Mouse (Mus musculus) heart, adult 2 months (tissue): ENCODE measurements at regions not wholly inside any gene's neighbourhood (a gene's known extent, or its start where the extent isn't known, plus 50 kb on each side); places are given as distances from the start of the nearest gene placed in this dataset.

Experiments
- DNase-seq, 2 experiments: peaks; one replicate each; pipeline ENCODE4 v3.0.0; 2021
- H3K27ac ChIP-seq: fragments of 200-600 bp; 2 replicates; pipeline ENCODE4 v1.8.1; 2022
- H3K27me3 ChIP-seq: fragments of 200-500 bp; 2 replicates; pipeline ENCODE4 v1.6.1; 2012; ENCODE audit warnings: mild to moderate bottlenecking, low read length, inconsistent platforms, mixed read lengths; ENCODE audit not compliant: control insufficient read depth, insufficient read depth
- H3K36me3 ChIP-seq: fragments of 200-500 bp; 2 replicates; pipeline ENCODE4 v1.6.1; 2012; ENCODE audit warnings: low read length, inconsistent platforms; ENCODE audit not compliant: control insufficient read depth, insufficient read depth
- H3K4me1 ChIP-seq: fragments of 200-500 bp; 2 replicates; pipeline ENCODE4 v1.6.1; 2011; ENCODE audit warnings: low read length; ENCODE audit not compliant: control insufficient read depth, insufficient read depth
- H3K4me3 ChIP-seq: fragments of 200-600 bp; 2 replicates; pipeline ENCODE4 v1.8.1; 2022
- H3K79me2 ChIP-seq: fragments of 200-500 bp; replicated peaks from 2 replicates; pipeline ENCODE4 v1.6.1; 2012; ENCODE audit warnings: mild to moderate bottlenecking, inconsistent platforms, low read length, moderate library complexity, mixed read lengths; ENCODE audit not compliant: control insufficient read depth, insufficient read depth
- H3K9ac ChIP-seq: fragments of 200-500 bp; 2 replicates; pipeline ENCODE4 v1.6.1; 2012; ENCODE audit warnings: low read depth, mild to moderate bottlenecking, control low read depth, inconsistent platforms, low read length, mixed read lengths
- CTCF ChIP-seq: fragments of 200-600 bp; IDR thresholded peaks from 2 replicates; pipeline ENCODE4 v1.8.1; 2022; ENCODE audit warnings: antibody characterized with exemption, mild to moderate bottlenecking, moderate library complexity
- EP300 ChIP-seq: fragments of 200-500 bp; IDR thresholded peaks from 2 replicates; pipeline ENCODE4 v1.6.1; 2011; ENCODE audit warnings: low read depth, low read length, control low read depth; ENCODE audit not compliant: insufficient read depth
- POLR2A ChIP-seq: fragments of 200-500 bp; IDR thresholded peaks from 2 replicates; pipeline ENCODE4 v1.6.1; 2011; ENCODE audit warnings: mild to moderate bottlenecking, low read depth, low read length, control low read depth; ENCODE audit not compliant: insufficient read depth
- WGBS: fragments of 180-500 bp; shearing (Covaris S2); methylation state at CpG from one replicate; pipeline ENCODE4 v1.1.7; 2018; 5-methylcytosine and 5-hydroxymethylcytosine counted together
- intact Hi-C: fragments of 180-260 bp; cut with DNase I; formaldehyde crosslinking; loops from one replicate; pipeline ENCODE4 v1.15.1; 2025

DNA sequence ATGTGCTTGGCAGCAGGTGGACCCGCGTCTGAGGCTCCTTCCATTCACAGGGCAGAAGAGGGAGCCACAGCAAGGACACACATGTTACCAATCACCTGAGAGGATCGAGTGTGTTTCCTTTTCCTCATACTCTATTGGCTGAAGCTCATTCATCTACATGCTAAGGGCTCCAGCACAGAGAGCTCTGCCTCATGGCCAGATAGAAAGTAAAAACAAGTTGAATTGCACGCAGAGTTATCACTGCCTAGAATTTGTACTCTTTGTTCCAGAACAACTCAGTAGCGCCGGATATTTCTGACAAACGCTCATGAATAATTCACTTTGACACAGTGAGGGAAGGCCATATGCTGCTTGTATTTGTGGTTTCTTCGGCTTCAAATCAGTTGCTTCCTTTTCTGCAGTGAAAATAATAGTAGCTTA lies 199.9 kb upstream of the Dlgap1 start:
- H3K79me2 ChIP-seq, result no peaks in the 10 kb centered on the region
- TF ChIP-seq EP300 (no peak), CTCF (no peak), POLR2A (no peak)
- no peaks in the 10 kb centered on the region for H3K27me3 ChIP-seq
- no peaks in the 10 kb centered on the region for H3K36me3 ChIP-seq
- no peak overlapping the region for H3K27ac ChIP-seq
- H3K9ac ChIP-seq, result no peak overlapping the region
- no peak for DNase-seq
- WGBS, result 79% methylated on average over 8 of the region's 8 CpGs
- no peak overlapping the region for H3K4me3 ChIP-seq
- intact Hi-C loops, result no loop called here
- H3K4me1 ChIP-seq, result no peaks in the 10 kb centered on the region

DNA sequence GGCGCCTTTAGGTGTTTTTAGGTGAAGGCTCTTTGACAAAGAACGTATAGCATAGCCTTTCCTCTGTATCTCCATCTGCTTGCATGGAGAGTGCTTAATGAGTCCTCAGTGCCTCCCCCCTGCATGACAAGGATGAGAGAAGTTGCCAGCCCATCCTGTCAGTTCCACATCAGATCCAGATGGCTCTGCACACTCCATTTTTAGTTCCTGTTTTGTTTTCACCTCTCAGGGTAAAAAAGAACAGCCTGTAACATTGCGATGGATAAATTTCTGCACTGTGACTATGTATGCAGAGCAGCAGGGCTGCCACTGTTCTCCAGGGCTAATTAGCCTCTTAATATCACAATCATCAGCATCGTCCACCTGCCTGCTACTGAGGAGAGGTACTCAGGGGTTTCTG lies 198.8 kb upstream of the Dlgap1 start:
- H3K27ac ChIP-seq, result no peak overlapping the region
- 61% methylated on average over 4 of the region's 4 CpGs for whole genome bisulfite sequencing
- no peak for TF ChIP-seq POLR2A
- TF ChIP-seq EP300, result no peak
- TF ChIP-seq CTCF, result no peak
- H3K9ac ChIP-seq, result no peak overlapping the region
- no peaks in the 10 kb centered on the region for H3K4me1 ChIP-seq
- H3K79me2 ChIP-seq, result no peaks in the 10 kb centered on the region
- intact Hi-C loops, result no loop called here
- no peak overlapping the region for H3K4me3 ChIP-seq
- no peaks in the 10 kb centered on the region for H3K27me3 ChIP-seq
- H3K36me3 ChIP-seq, result no peaks in the 10 kb centered on the region
- DNase-seq, result no peak

DNA sequence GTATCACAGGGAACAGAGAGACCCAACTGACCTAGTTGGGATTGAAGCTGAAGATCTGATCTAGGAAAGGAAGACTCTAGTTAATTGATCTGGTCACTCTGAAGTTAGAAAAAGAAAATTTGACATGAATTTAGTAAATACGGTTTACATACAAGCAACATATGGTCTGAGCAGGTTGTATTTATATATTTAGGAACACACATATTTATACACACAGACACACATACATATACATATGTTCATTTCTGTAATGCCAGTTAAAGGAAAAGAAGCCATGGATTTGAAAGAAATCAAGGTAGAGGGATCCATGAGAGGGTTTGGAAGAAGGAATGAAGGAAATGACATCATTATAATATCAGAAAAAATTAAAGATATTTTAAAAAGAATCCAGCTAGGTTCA lies 187.7 kb upstream of the Dlgap1 start:
- WGBS, result 76% methylated on average over 1 of the region's 1 CpGs
- DNase-seq, result no peak
- H3K9ac ChIP-seq, result no peak overlapping the region
- TF ChIP-seq POLR2A, result no peak
- no peak for TF ChIP-seq CTCF
- no peak for TF ChIP-seq EP300
- H3K79me2 ChIP-seq, result no peaks in the 10 kb centered on the region
- H3K4me1 ChIP-seq, result no peaks in the 10 kb centered on the region
- no peaks in the 10 kb centered on the region for H3K36me3 ChIP-seq
- intact Hi-C loops, result no loop called here
- H3K4me3 ChIP-seq, result no peak overlapping the region
- no peak overlapping the region for H3K27ac ChIP-seq
- H3K27me3 ChIP-seq, result no peaks in the 10 kb centered on the region

DNA sequence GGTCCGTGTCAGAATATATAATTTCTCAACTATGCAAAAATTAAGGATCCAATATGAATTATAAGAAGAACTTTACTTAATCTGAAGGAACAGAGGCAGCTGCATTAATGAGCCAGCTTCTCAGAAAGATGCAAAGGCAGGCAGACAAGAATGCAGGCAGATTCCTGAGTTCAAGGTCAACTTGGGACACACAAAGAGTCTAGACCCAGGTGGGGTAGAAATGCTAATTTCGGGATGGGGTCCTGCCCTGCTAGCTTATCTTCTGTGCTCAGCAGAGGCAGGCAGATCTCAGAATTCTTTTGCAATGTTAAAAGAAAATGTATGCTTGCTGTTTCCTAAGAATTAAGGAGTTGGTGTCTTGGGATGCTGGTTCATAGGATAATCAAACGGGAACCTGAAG lies 181.9 kb upstream of the Dlgap1 start:
- H3K27me3 ChIP-seq, result no peaks in the 10 kb centered on the region
- no peak overlapping the region for H3K27ac ChIP-seq
- TF ChIP-seq EP300 (no peak), CTCF (no peak), POLR2A (no peak)
- no peaks in the 10 kb centered on the region for H3K4me1 ChIP-seq
- no peak overlapping the region for H3K9ac ChIP-seq
- intact Hi-C loops, result no loop called here
- no peak for DNase-seq
- WGBS, result 61% methylated on average over 3 of the region's 3 CpGs
- no peaks in the 10 kb centered on the region for H3K36me3 ChIP-seq
- no peaks in the 10 kb centered on the region for H3K79me2 ChIP-seq
- no peak overlapping the region for H3K4me3 ChIP-seq

DNA sequence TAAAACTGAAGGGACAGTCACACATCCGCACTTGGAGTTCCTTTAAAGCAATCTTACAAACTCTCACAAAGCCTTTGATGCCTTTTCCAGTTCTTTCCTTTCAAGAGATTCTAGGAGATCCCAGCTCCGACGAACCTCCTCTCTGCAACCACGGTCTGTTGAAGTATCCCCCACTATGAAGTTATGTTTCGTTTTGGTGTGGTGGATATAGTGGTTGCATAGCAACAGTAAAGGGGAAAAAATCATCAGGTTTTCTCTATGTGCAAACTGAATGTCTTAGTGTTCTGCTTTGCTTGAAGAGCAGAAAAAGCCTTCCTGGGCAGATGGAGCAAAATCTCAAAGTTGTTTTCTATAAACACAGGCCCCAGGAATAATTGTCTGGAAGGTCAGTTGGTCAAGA lies 147.4 kb upstream of the Dlgap1 start:
- Histone ChIP-seq H3K4me1 (no peaks in the 10 kb centered on the region), H3K27ac (no peak overlapping the region), H3K36me3 (no peaks in the 10 kb centered on the region), H3K27me3 (no peaks in the 10 kb centered on the region), H3K79me2 (no peaks in the 10 kb centered on the region), H3K9ac (no peak overlapping the region), H3K4me3 (no peak overlapping the region)
- intact Hi-C loops, result no loop called here
- TF ChIP-seq CTCF (no peak), EP300 (no peak), POLR2A (no peak)
- no peak for DNase-seq
- WGBS, result 76% methylated on average over 5 of the region's 5 CpGs

DNA sequence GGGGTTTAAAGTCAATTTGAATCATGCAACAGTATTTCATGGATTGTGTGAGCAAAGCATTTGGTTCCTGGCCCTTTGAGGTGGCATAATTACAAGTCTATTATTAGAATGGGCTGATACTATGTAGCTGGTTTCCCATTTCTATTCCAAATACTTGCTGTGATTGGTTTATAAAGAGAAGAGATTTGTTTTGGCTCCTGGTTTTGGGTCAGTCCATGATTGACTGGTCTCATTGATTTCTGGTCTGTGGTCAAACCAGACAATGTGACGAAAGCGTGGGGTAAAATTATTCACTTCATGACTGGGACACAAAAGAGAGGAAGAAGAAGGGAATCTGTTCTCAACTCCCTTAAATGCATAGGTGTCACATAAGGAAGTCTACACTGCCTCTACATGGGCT lies 147.0 kb upstream of the Dlgap1 start:
- Histone ChIP-seq H3K9ac (no peak overlapping the region), H3K4me3 (no peak overlapping the region)
- 84% methylated on average over 2 of the region's 2 CpGs for WGBS

DNA sequence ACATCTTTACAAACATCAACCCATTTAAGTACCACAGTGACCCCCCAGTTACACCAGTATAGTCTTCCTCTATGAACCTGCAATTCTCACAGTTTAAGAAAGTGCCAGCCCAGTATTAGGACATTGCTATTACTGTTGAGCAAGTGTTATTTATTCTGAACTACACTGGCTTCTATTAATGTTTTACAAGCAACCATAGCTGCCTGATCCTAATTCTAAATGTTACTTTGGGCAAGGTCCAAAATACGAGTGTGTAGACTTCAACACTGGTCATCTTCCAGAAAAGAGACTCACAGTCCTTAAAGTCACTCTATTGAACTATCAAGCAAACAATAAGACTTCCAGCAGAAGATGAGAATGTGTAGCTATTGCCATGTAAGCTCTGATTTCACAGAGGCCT lies 146.0 kb upstream of the Dlgap1 start:
- Histone ChIP-seq H3K27me3 (no peaks in the 10 kb centered on the region), H3K4me1 (no peaks in the 10 kb centered on the region)

More for the DNA sequence above, 147.0 kb upstream of the Dlgap1 start:
- Histone ChIP-seq H3K4me1 (no peaks in the 10 kb centered on the region), H3K27me3 (no peaks in the 10 kb centered on the region), H3K79me2 (no peaks in the 10 kb centered on the region), H3K27ac (no peak overlapping the region), H3K36me3 (no peaks in the 10 kb centered on the region)
- DNase-seq, result no peak
- TF ChIP-seq POLR2A, result no peak
- TF ChIP-seq CTCF, result no peak
- intact Hi-C loops, result no loop called here

More for the DNA sequence above, 146.0 kb upstream of the Dlgap1 start:
- WGBS, result 55% methylated on average over 1 of the region's 1 CpGs
- TF ChIP-seq EP300 (no peak), POLR2A (no peak), CTCF (no peak)
- no peak for DNase-seq
- intact Hi-C loops, result no loop called here
- Histone ChIP-seq H3K9ac (no peak overlapping the region), H3K27ac (no peak overlapping the region), H3K4me3 (no peak overlapping the region), H3K79me2 (no peaks in the 10 kb centered on the region), H3K36me3 (no peaks in the 10 kb centered on the region)
